Mouse (Mus musculus) Patski (cell line): Measurements from ENCODE around the gene Cyp2d26. TPM values are rescaled to one million over a fixed set of nuclear protein-coding genes. Genes with fewer than 3 reads are reported as not detected.

Experiments
- ATAC-seq: fragments of 100-300 bp; one replicate; pipeline ENCODE4 v1.8.0; 2021
- CTCF ChIA-PET: fragments of 350-600 bp; sonication (Branson Sonifier 250); formaldehyde crosslinking; loops from one replicate; lab custom pipeline; 2022; ENCODE audit warnings: inconsistent platforms; lab: Charles Lee
- POLR2A ChIA-PET: fragments of 350-600 bp; sonication (Branson Sonifier 250); formaldehyde crosslinking; loops from one replicate; lab custom pipeline; 2022; ENCODE audit warnings: antibody characterized with exemption, inconsistent platforms; lab: Charles Lee
- DNase-seq: peaks from one replicate; pipeline ENCODE4 v3.0.0-alpha.2; 2011; ENCODE audit warnings: low read depth, low spot score
- H3K27me3 ChIP-seq: fragments of 371-371 bp; one replicate; pipeline ENCODE4 v1.5.1; 2021
- CTCF ChIP-seq: fragments of 100-300 bp; IDR thresholded peaks from one replicate; pipeline ENCODE4 v1.5.1; 2021
- in situ Hi-C: fragments of 300-500 bp; cut with MboI; formaldehyde crosslinking; loops from 3 replicates; pipeline ENCODE4 v1.11.1; 2018; ENCODE audit warnings: low pct_unique_long_range_greater_than_20kb, mixed read lengths
- polyA plus RNA-seq: library from polyadenylated mRNA; unstranded; gene quantifications from one replicate; pipeline ENCODE4 v1.2.3, GENCODE M21; 2021

Cyp2d26 gene
- not detected for polyA plus RNA-seq

- ATAC-seq, result no peak
- ChIA-PET POLR2A (interaction anchor here (0.6 kb wide), 1 partner anchor 603 kb away, joined by 5 read pairs; no protein-coding TSS in a partner anchor), CTCF (no interaction called here)
- no peak for DNase-seq
- in situ Hi-C loops, result no loop called here
- TF ChIP-seq CTCF, result no peak
- H3K27me3 ChIP-seq, result no peaks in the 10 kb centered on the region
Observed at GRCm38 (mm10) chr15:82794277-82794676, at the start of gene Cyp2d26. TSS of gene Cyp2d26 (minus strand) at chr15:82794294.

GRCm38 (mm10) chr15:82839146-82839545 is 45.1 kb upstream of the Cyp2d26 start:
- no peaks in the 10 kb centered on the region for H3K27me3 ChIP-seq
- no peak for DNase-seq
- no peak for ATAC-seq
- ChIA-PET POLR2A (no interaction called here), CTCF (no interaction called here)
- TF ChIP-seq CTCF, result no peak
- in situ Hi-C loops, result no loop called here

DNA sequence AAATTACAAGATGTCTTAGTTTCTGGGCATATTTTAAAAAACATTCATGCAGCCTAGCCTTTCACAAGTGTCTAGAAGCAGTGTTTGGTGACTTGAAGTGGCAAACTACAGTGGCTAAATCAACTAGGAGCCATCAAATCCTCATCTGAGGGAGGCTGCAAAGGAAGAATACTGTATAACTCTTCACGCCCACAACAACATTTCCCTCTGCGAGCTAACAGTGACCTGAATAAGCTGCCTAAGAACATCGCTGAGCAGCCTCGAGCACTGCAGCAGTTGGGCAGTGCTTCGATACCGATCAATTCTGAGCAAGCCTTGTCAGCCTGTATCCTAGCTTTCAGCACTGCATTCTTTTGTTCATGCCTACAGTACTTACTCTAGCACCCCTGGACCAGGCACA is 35.8 kb upstream of the Cyp2d26 start:
- in situ Hi-C loops, result no loop called here
- ChIA-PET POLR2A (no interaction called here), CTCF (interaction anchor here (1.0 kb wide), 1 partner anchor 13 kb away, joined by 3 read pairs; no protein-coding TSS in a partner anchor)
- no peak for DNase-seq
- no peak for ATAC-seq
- H3K27me3 ChIP-seq, result no peaks in the 10 kb centered on the region
- no peak for TF ChIP-seq CTCF

DNA sequence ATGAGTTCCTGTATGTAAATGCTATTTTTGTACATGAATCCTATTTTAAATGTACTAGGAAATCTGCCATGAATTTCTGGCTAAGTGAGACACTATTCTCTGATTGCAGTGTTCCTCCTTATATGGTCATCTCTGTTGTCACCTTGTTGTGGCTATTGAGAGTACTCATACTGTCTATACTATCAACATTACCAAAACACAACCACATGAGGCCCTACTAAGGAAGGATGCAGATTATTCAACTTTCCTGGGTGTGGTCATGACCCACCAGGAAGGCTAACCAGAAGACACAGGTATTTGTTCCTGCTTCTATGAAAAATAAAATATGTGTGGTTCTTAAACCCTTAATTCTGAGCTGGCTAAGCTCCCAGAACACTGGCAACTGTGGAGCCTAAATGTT is 31.8 kb upstream of the Cyp2d26 start:
- ChIA-PET CTCF (no interaction called here), POLR2A (interaction anchor here (0.6 kb wide), 1 partner anchor 324 kb away, joined by 3 read pairs; no protein-coding TSS in a partner anchor)
- in situ Hi-C loops, result no loop called here

GRCm38 (mm10) chr15:82822347-82822746 is 28.3 kb upstream of the Cyp2d26 start:
- CTCF ChIA-PET, result no interaction called here
- POLR2A ChIA-PET, result no interaction called here
- DNase-seq, result no peak
- in situ Hi-C loops, result loop anchor here (25.0 kb wide), 1 partner anchor 690 kb away; the partner anchor contains the start of gene Ttll1
- TF ChIP-seq CTCF, result no peak
- no peak for ATAC-seq
- H3K27me3 ChIP-seq, result no peaks in the 10 kb centered on the region

More for the DNA sequence above, 31.8 kb upstream of the Cyp2d26 start:
- no peaks in the 10 kb centered on the region for H3K27me3 ChIP-seq
- DNase-seq (no peak), ATAC-seq (no peak)
- TF ChIP-seq CTCF, result no peak

DNA sequence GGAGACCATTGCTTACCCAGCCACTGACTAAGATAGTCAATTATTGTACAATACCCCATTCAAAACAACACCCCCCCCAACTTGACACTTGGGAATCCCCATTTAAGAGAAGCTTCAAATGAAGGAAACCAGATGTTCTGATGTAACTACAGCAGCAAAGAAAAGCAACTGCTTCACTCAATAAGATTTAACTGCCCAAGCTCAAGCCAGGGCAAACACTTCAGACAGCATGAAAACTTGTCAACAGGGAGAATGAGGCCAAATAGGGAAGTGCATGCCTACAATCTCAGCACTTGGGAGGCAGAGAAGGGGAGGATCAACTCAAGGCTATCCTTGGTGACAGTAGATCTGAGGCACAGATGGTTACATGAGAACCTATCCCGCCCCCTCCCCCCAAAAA is 27.6 kb upstream of the Cyp2d26 start:
- H3K27me3 ChIP-seq, result no peaks in the 10 kb centered on the region
- ATAC-seq, result no peak
- CTCF ChIA-PET, result no interaction called here
- DNase-seq, result no peak
- no peak for TF ChIP-seq CTCF
- POLR2A ChIA-PET, result interaction anchor here (0.6 kb wide), 1 partner anchor 262 kb away, joined by 4 read pairs; no protein-coding TSS in a partner anchor
- in situ Hi-C loops, result loop anchor here (25.0 kb wide), 1 partner anchor 691 kb away; the partner anchor contains the start of gene Ttll1

DNA sequence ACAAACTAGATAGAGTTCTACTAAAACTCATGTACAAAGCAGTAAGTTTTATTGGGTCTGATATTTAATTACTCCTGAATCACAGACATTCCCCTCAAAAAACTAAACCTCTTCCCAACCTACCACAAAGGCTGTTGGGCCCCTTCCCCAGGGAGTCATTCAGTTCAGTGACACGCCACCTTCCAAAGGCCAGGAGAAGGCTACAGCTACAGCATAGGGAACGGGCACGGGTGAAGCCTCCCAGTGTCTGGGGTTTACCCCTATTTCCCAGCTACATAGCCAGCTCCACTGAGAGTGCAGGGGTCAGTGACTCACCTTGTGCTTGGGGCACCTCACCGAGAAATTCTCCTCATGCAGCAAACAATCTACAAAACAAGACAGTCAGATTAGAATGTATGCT is 21.2 kb upstream of the Cyp2d26 start:
- no peaks in the 10 kb centered on the region for H3K27me3 ChIP-seq
- CTCF ChIA-PET, result interaction anchor here (1.4 kb wide), 1 partner anchor 222 kb away, joined by 5 read pairs; no protein-coding TSS in a partner anchor
- no peak for ATAC-seq
- POLR2A ChIA-PET, result no interaction called here
- TF ChIP-seq CTCF, result no peak
- DNase-seq, result no peak
- in situ Hi-C loops, result loop anchor here (5.0 to 25.0 kb wide), 2 partner anchors 227 to 697 kb away; partner anchors contain the start of gene Ttll1

- H3K27me3 ChIP-seq, result no peaks in the 10 kb centered on the region
- TF ChIP-seq CTCF, result peak; percentile 94
- CTCF ChIA-PET, result interaction anchor here (1.4 kb wide), 1 partner anchor 222 kb away, joined by 5 read pairs; no protein-coding TSS in a partner anchor
- DNase-seq, result peak; percentile 7
- in situ Hi-C loops, result loop anchor here (5.0 to 25.0 kb wide), 2 partner anchors 227 to 697 kb away; partner anchors contain the start of gene Ttll1
- ATAC-seq, result no peak
- POLR2A ChIA-PET, result no interaction called here
Observed at GRCm38 (mm10) chr15:82814806-82815205, 20.7 kb upstream of the Cyp2d26 start.

DNA sequence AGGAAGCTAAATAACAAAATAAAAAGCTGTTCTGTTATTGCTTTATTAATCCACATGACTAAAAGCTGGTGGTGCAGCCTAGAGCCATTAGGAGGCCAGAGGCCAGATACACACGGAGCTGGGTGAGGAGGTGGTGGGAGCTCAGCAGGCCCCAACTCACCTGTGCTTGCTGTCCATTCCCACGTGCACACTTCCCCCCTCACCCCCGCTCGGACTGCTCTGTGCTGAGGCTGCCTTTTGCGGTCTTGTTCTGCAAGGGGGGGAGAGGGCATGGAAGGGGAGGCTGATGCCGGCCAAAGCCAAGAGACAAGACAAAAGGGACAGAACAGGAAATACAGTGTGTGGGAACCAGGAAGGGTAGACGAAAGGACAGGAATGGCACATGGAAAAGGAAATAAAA is 20.2 kb upstream of the Cyp2d26 start:
- DNase-seq, result no peak
- TF ChIP-seq CTCF, result no peak
- ChIA-PET POLR2A (no interaction called here), CTCF (no interaction called here)
- no peak for ATAC-seq
- H3K27me3 ChIP-seq, result no peaks in the 10 kb centered on the region
- in situ Hi-C loops, result loop anchor here (25.0 kb wide), 1 partner anchor 698 kb away; the partner anchor contains the start of gene Ttll1

- POLR2A ChIA-PET, result no interaction called here
- TF ChIP-seq CTCF, result no peak
- DNase-seq (no peak), ATAC-seq (no peak)
- CTCF ChIA-PET, result interaction anchor here (0.7 to 1.3 kb wide), 3 partner anchors 18 to 302 kb away, joined by 3 to 5 read pairs (median 3); no protein-coding TSS in a partner anchor
- no peaks in the 10 kb centered on the region for H3K27me3 ChIP-seq
- in situ Hi-C loops, result loop anchor here (25.0 kb wide), 1 partner anchor 702 kb away; the partner anchor contains the start of gene Ttll1
Observed at GRCm38 (mm10) chr15:82810556-82810955, 16.5 kb upstream of the Cyp2d26 start.

DNA sequence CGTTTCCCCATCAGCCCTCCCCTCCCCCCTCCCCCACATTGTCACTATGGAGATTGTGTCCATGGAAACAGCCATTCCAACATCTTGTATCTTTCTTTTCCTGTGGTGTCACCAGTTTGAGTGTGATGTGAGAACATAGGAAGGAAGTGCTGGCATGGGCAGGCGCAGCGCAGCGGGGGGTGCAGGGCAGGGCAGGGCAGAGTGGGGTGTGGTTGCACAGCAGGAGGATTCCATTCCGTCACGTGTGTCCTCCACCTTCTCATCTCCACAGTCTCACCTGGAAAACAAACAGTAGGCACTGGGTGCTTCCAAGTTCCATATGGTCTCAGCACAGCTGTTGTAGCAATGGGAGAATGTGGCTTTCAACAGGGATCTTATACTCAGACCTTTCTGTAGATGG is 15.4 kb upstream of the Cyp2d26 start:
- no peak for ATAC-seq
- TF ChIP-seq CTCF, result no peak
- POLR2A ChIA-PET, result no interaction called here

More for the DNA sequence above, 15.4 kb upstream of the Cyp2d26 start:
- in situ Hi-C loops, result loop anchor here (10.0 to 25.0 kb wide), 3 partner anchors 305 to 703 kb away; partner anchors contain the start of gene Ttll1
- DNase-seq, result no peak
- CTCF ChIA-PET, result interaction anchor here (1.3 kb wide), 1 partner anchor 228 kb away, joined by 5 read pairs; no protein-coding TSS in a partner anchor
- H3K27me3 ChIP-seq, result no peaks in the 10 kb centered on the region
